29 mouse cellular contexts compared by ENCODE assay signal in genomic region chr1:141968133-141968532, GRCm38 (mm10).
DNase-seq lines count a peak whose midpoint lies in the region; ATAC-seq and TF ChIP-seq lines count a peak whose summit lies in the region.
"Had no signal": no experiment of that assay in that cellular context is flagged by ENCODE, and none has a peak within 500 bp of the region (broad histone marks: within the 10 kb centered on the region; RNA-seq: fewer than 3 reads in every experiment).

No protein-coding gene starts in this region.

- H3K27me3 ChIP-seq in forebrain, embryonic 16.5 days (replicated peaks; ENCODE audit: control insufficient read depth, insufficient read depth, low read length): no peaks in the 10 kb centered on the region
- H3K27me3 ChIP-seq in forebrain, embryonic 10.5 days (ENCODE audit: poor library complexity, severe bottlenecking): no peaks in the 10 kb centered on the region
- H3K27me3 ChIP-seq: CH12.LX; embryonic facial prominence, embryonic 12.5 days; embryonic facial prominence, embryonic 15.5 days; heart, embryonic 13.5 days had no signal

- no peak overlapping the region for H3K27ac ChIP-seq in forebrain, embryonic 16.5 days (ENCODE audit: low read length)
- no peak overlapping the region for H3K27ac ChIP-seq in forebrain, embryonic 10.5 days
- H3K27ac ChIP-seq in layer of hippocampus, adult 2 months: peak overlapping the region; percentile 80
- H3K27ac ChIP-seq: embryonic facial prominence, embryonic 12.5 days; embryonic facial prominence, embryonic 15.5 days; heart, adult 2 months; heart, embryonic 10.5 days; heart, embryonic 13.5 days; hindbrain, embryonic 14.5 days; hindbrain, postnatal 0 days had no signal

- no peak for DNase-seq in forebrain, embryonic 10.5 days (ENCODE audit: extremely low spot score, low spot score)
- DNase-seq in layer of hippocampus, adult 2 months (ENCODE audit: low spot score in 2 of 2): peak in 1 of 2 experiments; percentile 62
- no peak for DNase-seq in layer of hippocampus, postnatal 36 days
- DNase-seq in brain, embryonic 18.5 days (ENCODE audit: low read depth, low spot score): peak; percentile 36
- no peak for DNase-seq in ovary, postnatal 14 days (ENCODE audit: low spot score)
- DNase-seq: adrenal gland, adult 2 months; adrenal gland, postnatal 14 days; B cell, adult 2 months; cerebellum, adult 18-20 months; cerebellum, adult 9-10 months; cerebellum, postnatal 25 days; gastrocnemius, postnatal 10 days; gastrocnemius, postnatal 36 days; heart, adult 2 months; heart, postnatal 14 days; heart, postnatal 4 days; kidney, adult 18-20 months had no signal

- no peaks in the 10 kb centered on the region for H3K9me3 ChIP-seq in forebrain, embryonic 16.5 days (ENCODE audit: control insufficient read depth, low read length)
- H3K9me3 ChIP-seq in forebrain, embryonic 10.5 days: no peaks in the 10 kb centered on the region
- H3K9me3 ChIP-seq: embryonic facial prominence, embryonic 12.5 days; embryonic facial prominence, embryonic 15.5 days; heart, embryonic 10.5 days; heart, embryonic 13.5 days had no signal

- no peaks in the 10 kb centered on the region for H3K36me3 ChIP-seq in forebrain, embryonic 16.5 days (ENCODE audit: control insufficient read depth, insufficient read depth)
- H3K36me3 ChIP-seq in forebrain, embryonic 10.5 days (replicated peaks): no peaks in the 10 kb centered on the region
- H3K36me3 ChIP-seq: embryonic facial prominence, embryonic 12.5 days; embryonic facial prominence, embryonic 15.5 days; G1E; heart, embryonic 10.5 days; heart, embryonic 13.5 days had no signal

- H3K4me3 ChIP-seq in forebrain, embryonic 16.5 days (replicated peaks; ENCODE audit: low read length): no peak overlapping the region
- H3K4me3 ChIP-seq in forebrain, embryonic 10.5 days: no peak overlapping the region
- no peak overlapping the region for H3K4me3 ChIP-seq in layer of hippocampus, adult 2 months
- H3K4me3 ChIP-seq: embryonic facial prominence, embryonic 12.5 days; embryonic facial prominence, embryonic 15.5 days; heart, adult 2 months; heart, embryonic 10.5 days; heart, embryonic 13.5 days had no signal

- H3K9ac ChIP-seq in forebrain, embryonic 16.5 days (replicated peaks; ENCODE audit: low read depth, low read length): no peak overlapping the region
- H3K9ac ChIP-seq: embryonic facial prominence, embryonic 12.5 days; embryonic facial prominence, embryonic 15.5 days; heart, embryonic 13.5 days; hindbrain, embryonic 14.5 days had no signal

- 0 out of 2 replicates have a peak, but pooled peaks have one; percentile 36 for ATAC-seq in forebrain, embryonic 16.5 days
- ATAC-seq: forebrain, embryonic 14.5 days; hindbrain, postnatal 0 days; inflammation-experienced regulatory T-cells, adult 6 months; intestine, embryonic 16.5 days had no signal

- H3K4me2 ChIP-seq in forebrain, embryonic 16.5 days (ENCODE audit: low read length): no peak overlapping the region
- H3K4me2 ChIP-seq: embryonic facial prominence, embryonic 12.5 days; embryonic facial prominence, embryonic 15.5 days; heart, embryonic 13.5 days; hindbrain, embryonic 14.5 days had no signal

- no peaks in the 10 kb centered on the region for H3K4me1 ChIP-seq in forebrain, embryonic 16.5 days (replicated peaks; ENCODE audit: control insufficient read depth, insufficient read depth, low read length)
- no peaks in the 10 kb centered on the region for H3K4me1 ChIP-seq in forebrain, embryonic 10.5 days
- H3K4me1 ChIP-seq: embryonic facial prominence, embryonic 12.5 days; embryonic facial prominence, embryonic 15.5 days; heart, embryonic 10.5 days; heart, embryonic 13.5 days had no signal

- no peak for TF ChIP-seq CTCF in layer of hippocampus, adult 2 months (conservative IDR thresholded peaks at IDR 0.05)

- whole genome bisulfite sequencing in forebrain, embryonic 16.5 days: 33% methylated on average over 5 of the region's 5 CpGs
- whole genome bisulfite sequencing in forebrain, embryonic 10.5 days: 71% methylated on average over 5 of the region's 5 CpGs
